Mouse (Mus musculus): ENCODE results near the gene Ctcf.
"Not testable (repeated sequence)": the region's sequence is repeated elsewhere in the genome, so short reads cannot be mapped to it uniquely, and the experiment has no call there.

Ctcf gene

DNA sequence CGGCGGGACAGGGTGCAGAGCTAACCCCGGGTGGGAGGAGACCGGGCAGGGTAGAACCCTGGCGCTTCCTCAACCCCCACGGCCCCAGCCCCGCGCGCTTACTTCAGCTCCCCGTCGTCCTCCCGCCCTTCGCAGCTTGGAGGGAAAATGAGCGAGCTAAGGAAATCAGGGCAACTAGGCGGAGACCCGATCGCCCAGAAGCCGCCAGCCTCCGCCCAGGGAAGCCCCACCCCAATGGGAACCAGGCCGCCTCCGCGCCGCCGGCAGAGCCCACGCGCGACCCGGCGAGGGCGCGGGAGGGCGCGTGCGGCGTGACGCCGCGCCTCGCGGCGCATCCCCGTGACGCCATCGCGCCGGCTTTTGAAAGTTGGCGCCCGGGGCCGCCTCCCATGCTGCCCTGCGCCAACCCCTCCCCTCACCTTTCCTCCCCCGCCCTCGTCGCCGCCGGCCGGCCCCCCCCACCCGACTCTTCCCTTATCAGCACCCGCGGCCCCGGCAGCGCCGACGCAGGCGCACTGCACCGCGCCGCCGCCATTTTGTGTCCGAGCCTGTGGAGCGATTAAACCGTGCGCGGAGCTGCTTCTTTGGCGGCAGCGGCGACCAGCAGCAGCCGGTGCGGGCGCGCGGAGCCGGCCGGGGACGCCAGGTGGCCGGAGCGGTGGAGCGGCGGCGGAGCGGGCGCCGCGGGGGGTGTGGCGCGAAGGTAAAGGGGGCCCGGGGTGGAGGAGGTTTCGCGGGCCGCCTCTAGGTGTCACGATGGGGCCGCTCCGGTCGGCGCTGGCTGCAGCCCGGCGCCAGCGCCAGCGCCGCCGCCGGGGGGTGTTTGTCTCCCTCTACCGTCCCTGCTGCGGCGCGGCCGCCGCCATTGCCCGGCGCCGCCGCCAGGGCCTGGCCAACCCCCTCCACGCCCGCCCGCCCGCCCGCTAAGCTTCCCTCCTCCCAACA, at the start of gene Ctcf:
Ctcf (plus strand) TSS at position 551 of the 945 bp plus-strand sequence.
- peak; percentile 93 for DNase-seq

- no peak for DNase-seq
Measured at GRCm38 (mm10) chr8:105592431-105592830, 43.9 kb upstream of the Ctcf start.

DNA sequence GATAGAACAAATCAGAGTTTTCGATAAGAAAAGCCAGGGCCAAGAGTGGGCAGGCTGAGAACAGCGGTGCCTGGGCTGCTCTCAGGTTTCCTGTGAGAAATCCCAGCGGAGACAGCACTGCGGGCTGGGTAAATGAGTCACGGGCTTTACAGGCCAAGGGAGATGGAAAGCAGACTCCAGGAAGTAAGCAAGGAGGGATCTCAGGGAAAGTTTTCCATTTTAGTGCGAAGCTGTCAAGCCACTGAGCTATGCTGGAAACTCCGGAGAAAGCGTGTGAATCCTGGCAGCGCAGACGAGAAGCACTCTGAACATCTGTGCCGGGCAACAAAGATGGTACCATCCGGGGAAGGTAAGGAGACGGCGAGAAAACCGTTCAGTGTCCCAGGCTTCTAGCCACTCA, 42.5 kb upstream of the Ctcf start:
- peak; percentile 38 for DNase-seq

DNA sequence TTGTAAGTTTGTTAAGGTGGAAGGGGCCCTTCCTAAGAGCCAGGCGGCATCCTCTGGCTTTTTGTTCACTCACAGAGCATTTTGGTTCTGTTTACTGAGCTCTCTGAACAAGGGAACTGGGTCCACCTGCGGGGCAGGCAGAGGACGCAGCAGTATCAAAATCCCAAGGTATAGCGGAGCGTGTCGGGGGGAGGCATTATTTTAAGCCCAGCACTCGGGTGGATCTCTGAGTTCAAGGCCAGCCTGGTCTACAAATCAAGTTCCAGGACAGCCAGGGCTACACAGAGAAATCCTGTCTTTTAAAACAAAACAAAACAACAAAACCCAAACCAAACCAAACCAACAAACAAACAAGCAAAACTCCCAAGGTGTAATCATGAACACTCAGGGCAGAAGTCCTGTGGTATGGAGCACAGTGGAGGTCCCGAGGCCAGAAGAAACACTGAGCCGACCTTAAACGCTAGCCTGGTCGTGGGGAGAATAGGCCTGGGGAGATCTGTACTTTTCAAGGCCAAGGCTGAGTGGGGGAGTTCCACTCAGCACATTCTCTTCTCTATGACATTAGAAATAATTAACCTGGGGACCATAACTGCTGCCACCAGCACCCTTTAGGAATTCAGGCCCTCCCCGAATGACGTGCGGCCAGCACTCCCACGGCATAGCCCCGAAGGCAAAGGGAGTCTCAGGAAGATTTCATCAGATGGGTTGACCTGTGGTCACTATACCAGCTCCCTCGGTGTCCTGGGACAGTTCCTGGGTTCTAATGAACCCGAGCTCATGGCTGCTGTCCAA, 41.7 kb upstream of the Ctcf start:
- no peak for DNase-seq

- DNase-seq: peak; percentile 93
Measured at GRCm38 (mm10) chr8:105596362-105597034, 39.9 kb upstream of the Ctcf start.

GRCm38 (mm10) chr8:105598777-105599176, 37.6 kb upstream of the Ctcf start:
- DNase-seq: no peak

GRCm38 (mm10) chr8:105601301-105601700, 35.1 kb upstream of the Ctcf start:
- no peak for DNase-seq

GRCm38 (mm10) chr8:105602540-105602939, 33.8 kb upstream of the Ctcf start:
- not testable (repeated sequence) for DNase-seq

- DNase-seq: peak; percentile 88
Measured at GRCm38 (mm10) chr8:105604804-105605381, 31.5 kb upstream of the Ctcf start, which contains the start of gene Ripor1. Gene Ripor1, plus strand, starts transcription at chr8:105605255.

GRCm38 (mm10) chr8:105605491-105606188, 30.7 kb upstream of the Ctcf start:
- peak; percentile 61 for DNase-seq

DNA sequence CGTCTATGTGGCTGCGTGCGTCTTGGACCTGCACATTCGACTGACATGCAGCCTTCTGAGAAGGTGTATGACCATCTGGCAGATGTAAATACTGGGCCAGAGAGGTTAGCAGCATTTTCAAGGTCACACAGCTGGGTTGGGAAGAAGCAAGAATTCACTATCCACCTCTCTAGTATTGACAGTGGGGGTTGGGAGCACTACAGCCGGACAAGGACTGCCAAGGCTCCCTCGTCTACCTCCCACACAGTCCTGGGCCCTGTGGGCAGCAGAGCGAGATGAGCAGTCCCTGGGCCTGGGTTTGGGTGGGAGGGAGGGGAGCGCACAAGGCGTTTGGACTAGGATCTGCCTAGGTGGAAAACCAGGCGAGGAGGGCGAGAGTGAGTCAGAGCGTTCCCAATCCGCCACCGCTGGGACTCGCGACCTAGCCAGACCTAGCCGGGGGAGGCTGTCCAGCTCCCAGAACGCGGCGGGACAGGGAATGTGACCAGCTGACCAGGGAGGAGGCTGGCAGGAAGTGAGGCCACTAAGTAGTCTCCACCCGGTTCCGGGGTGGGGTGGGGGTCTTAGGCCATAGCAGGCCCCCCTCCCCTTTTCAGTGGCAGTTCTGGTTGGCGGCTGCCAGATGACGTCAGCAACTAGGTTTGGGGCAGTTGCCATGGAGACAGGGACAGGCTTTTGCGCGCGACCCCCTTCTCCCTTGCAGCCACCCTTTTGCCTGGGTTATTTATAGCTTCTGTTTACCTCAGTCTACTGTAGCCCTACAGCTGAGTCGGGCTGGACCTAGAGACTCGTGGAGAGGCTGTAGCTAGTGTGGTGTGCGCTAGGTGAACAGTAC, 30.0 kb upstream of the Ctcf start:
- DNase-seq: peak; percentile 96

DNA sequence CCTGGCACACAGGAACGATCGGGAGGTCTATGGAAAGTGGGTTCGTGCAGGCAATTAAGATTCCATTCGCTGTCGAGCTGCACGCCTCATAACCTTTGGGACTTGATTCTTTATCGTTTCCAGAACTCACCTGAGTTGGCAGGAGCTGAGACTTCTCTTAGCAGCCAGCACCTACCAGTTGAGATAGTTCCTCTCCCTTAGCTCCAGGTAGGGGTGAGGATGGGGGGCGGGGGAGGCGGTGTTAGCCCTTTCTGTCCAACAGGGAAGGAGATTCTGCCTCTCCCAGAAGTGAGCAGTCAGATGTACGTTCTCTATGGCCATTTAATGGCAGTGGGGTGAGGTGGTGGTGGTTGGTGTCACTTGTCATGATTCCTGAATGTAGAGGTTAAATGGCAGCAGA, 29.3 kb upstream of the Ctcf start:
- no peak for DNase-seq

- DNase-seq: peak; percentile 73
Measured at GRCm38 (mm10) chr8:105607684-105608083, 28.7 kb upstream of the Ctcf start.

DNA sequence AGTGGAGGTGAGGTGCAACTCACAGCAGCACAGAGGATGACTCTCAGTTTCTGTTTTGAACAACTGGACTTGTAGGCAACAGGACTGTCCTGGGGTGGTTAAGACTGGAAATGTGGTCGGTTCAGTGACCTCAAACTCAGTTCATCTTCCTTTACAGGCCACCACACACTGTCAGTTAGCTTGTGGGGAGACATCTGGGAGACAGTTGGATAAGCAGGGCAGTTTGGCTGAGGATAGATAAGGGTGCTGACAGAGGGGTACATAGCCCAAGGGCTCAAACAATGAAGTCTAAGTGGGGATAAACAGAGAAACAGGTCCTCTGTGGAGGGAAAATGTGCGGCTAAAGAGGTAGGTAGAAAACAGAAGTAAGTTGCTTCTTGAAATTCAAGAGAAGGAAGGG, 27.0 kb upstream of the Ctcf start:
- no peak for DNase-seq

GRCm38 (mm10) chr8:105609771-105610170, 26.6 kb upstream of the Ctcf start:
- no peak for DNase-seq

GRCm38 (mm10) chr8:105611836-105612235, 24.5 kb upstream of the Ctcf start:
- DNase-seq: no peak

DNA sequence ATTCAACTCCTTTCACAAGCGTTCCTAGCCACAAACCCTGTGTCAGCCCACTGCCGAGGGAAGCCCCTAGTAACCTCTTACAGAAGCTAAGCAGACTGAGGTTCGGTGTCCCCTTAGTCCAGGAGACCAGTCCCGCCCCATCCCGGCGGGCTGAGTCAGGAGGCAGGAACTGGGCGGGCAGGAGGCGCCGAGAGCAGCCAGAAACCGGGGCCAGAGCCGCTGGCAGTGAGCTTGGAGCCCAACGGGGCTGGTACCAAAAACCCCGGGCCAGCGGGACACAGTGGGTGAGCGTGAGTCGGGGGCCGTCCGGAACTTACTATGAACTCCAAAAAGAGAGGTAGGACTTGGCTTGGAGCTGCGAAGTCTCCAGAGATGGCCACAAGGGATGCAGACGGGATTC, 23.3 kb upstream of the Ctcf start:
- peak; percentile 81 for DNase-seq

DNA sequence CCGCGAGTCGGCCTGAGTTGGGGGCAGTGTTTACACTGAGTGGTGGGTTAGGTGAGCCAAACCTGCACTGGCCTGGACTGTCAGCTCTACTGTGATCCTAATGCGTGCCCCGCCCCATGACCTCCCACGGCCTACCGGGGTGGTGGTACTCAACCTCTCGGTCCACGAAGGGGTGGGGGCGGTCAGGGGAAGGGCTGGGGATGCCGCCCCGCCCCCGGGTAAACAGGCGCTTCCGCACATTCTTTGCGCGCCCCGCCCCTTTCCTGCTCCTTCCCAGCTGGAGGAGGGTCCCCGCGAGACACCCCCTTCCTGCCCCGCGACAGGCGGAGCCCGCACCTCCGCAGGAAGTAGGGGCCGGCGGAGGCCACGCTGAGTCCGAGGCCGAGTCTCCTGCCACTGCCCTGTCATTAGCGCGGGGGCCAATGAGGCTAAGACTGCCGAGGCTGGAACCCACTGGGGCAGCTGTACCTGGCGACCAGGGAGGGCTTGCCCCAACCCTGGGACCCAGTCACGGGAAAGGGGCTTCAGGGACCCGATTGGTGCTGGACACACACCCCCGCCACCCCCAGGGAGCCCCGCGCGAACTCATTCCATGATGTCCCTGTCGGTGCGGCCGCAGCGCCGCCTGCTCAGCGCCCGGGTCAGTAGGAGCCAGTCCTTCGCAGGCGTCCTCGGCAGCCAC, 22.4 kb upstream of the Ctcf start:
- peak; percentile 95 for DNase-seq

- no peak for DNase-seq
Measured at GRCm38 (mm10) chr8:105615942-105616341, 20.4 kb upstream of the Ctcf start.

- DNase-seq: peak; percentile 50
Measured at GRCm38 (mm10) chr8:105617451-105618278, 18.7 kb upstream of the Ctcf start.
